Mouse (Mus musculus): Measurements from ENCODE around the gene Ifnar2. TPM values are rescaled to one million over a fixed set of nuclear protein-coding genes. Genes with fewer than 3 reads are reported as not detected.

Ifnar2 gene
- 100 to 1,000 TPM; 119 to 145 TPM for total RNA-seq (2023)

GRCm38 (mm10) chr16:91372577-91373472, at the start of gene Ifnar2:
Gene Ifnar2 (plus strand): TSS chr16:91372783.

DNA sequence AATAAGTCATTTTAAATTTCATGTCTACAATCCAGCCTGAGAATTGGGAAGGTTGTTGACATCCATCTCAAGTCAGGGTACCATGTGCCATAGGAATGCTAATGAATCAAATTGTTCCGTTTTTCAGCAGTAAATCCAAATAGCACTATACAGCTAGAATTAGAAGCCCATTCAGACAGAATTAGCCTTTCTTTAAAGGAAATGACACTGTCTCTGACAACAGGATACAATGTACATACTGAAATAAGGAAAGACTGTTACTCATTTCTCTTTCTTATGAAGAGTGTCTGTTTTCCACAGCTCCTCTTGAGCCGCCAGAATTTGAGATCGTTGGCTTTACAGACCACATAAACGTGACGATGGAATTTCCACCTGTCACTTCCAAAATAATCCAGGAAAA, 18.8 kb downstream of the Ifnar2 start, which contains the start of gene Gm21970:
Gene Gm21970, plus strand, starts transcription at position 301 of the 400 bp plus-strand sequence.

GRCm38 (mm10) chr16:91405640-91406584, 33.3 kb downstream of the Ifnar2 start, which contains the start of gene Il10rb:
Gene Il10rb (plus strand): TSS chr16:91406164.

Other genes with a start within 250 kb of the Ifnar2 start
- not detected for gene Olig2, start 147.3 kb upstream of the Ifnar2 start, total RNA-seq (2023)
- not detected for gene Olig1, start 103.0 kb upstream of the Ifnar2 start, total RNA-seq (2023)
- not detected for gene Gm21970, start 18.9 kb downstream of the Ifnar2 start, total RNA-seq (2023)
- 10 to 100 TPM; 77.5 to 79.7 TPM for gene Il10rb, start 33.4 kb downstream of the Ifnar2 start, total RNA-seq (2023)
- gene Ifnar1, start 112.5 kb downstream of the Ifnar2 start, total RNA-seq (2023) = 10 to 100 TPM; 71.9 to 90.9 TPM
- 10 to 100 TPM; 74.4 to 76.7 TPM for gene Ifngr2, start 174.3 kb downstream of the Ifnar2 start, total RNA-seq (2023)
- gene Tmem50b, start 225.0 kb downstream of the Ifnar2 start, total RNA-seq (2023) = 10 to 100 TPM; 63.8 to 64.6 TPM
- 1 to 10 TPM; 1.5 to 2.2 TPM for gene Dnajc28, start 246.2 kb downstream of the Ifnar2 start, total RNA-seq (2023)

All from neutrophil, adult 59 days (primary cell).